Mouse (Mus musculus): ENCODE results near the gene Mtmr14. TPM values are rescaled to one million over a fixed set of nuclear protein-coding genes. Genes with fewer than 3 reads are reported as not detected.

Gene Mtmr14
- polyA plus RNA-seq, 1 experiment from 2014 or later, result 49.2 TPM

DNA sequence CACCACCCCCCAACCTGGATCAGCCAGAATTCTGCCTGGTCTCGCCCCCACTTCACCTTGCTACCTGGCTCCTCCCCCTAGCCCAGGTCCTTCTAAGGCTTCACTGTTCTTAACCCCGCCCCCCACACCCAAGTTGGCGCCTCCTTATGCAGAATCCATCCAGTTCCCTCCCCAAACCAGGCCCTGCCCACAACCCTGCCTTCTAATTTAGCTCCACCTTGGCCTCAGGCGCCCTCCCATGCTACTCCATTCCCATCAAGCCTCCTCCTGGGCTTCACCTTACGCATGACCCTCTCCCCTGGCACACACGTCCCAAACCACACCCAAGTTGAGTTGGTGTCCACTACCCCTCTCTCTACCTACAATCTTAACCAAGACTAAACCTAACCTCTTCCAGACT is 45.9 kb downstream of the Mtmr14 start:
- Histone ChIP-seq H3K27ac (replicated peaks) (no peak overlapping the region), H3K9me3 (replicated peaks) (no peaks in the 10 kb centered on the region), H3K4me1 (peaks cover 33% of the 10 kb centered on the region), H3K27me3 (ENCODE audit: low read depth, poor library complexity, severe bottlenecking) (peaks cover 57% of the 10 kb centered on the region), H3K4me3 (no peak overlapping the region), H3K36me3 (peaks cover 10% of the 10 kb centered on the region)
- 5% methylated on average over 6 of the region's 6 CpGs for WGBS
- no peak for DNase-seq (ENCODE audit: low spot score)

GRCm38 (mm10) chr6:113284931-113285330 is 47.3 kb downstream of the Mtmr14 start:
- peaks cover 57% of the 10 kb centered on the region for H3K27me3 ChIP-seq (ENCODE audit: low read depth, poor library complexity, severe bottlenecking)

GRCm38 (mm10) chr6:113286316-113286715 is 48.7 kb downstream of the Mtmr14 start:
- Histone ChIP-seq H3K36me3 (no peaks in the 10 kb centered on the region), H3K27me3 (ENCODE audit: low read depth, poor library complexity, severe bottlenecking) (peaks cover 48% of the 10 kb centered on the region), H3K27ac (replicated peaks) (no peak overlapping the region), H3K4me3 (no peak overlapping the region), H3K9me3 (replicated peaks) (no peaks in the 10 kb centered on the region), H3K4me1 (peaks cover 33% of the 10 kb centered on the region)
- 75% methylated on average over 1 of the region's 1 CpGs for WGBS
- no peak for DNase-seq (ENCODE audit: low spot score)

More at GRCm38 (mm10) chr6:113284931-113285330, 47.3 kb downstream of the Mtmr14 start:
- H3K36me3 ChIP-seq, result peaks cover 10% of the 10 kb centered on the region
- no peak for DNase-seq (ENCODE audit: low spot score)
- peaks cover 33% of the 10 kb centered on the region for H3K4me1 ChIP-seq
- no peak overlapping the region for H3K27ac ChIP-seq (replicated peaks)
- no peak overlapping the region for H3K4me3 ChIP-seq
- H3K9me3 ChIP-seq (replicated peaks), result no peaks in the 10 kb centered on the region
- 77% methylated on average over 3 of the region's 3 CpGs for WGBS

- Histone ChIP-seq H3K27ac (replicated peaks) (no peak overlapping the region), H3K4me1 (peaks cover 26% of the 10 kb centered on the region), H3K36me3 (no peaks in the 10 kb centered on the region), H3K4me3 (no peak overlapping the region), H3K27me3 (ENCODE audit: low read depth, poor library complexity, severe bottlenecking) (peaks cover 39% of the 10 kb centered on the region), H3K9me3 (replicated peaks) (no peaks in the 10 kb centered on the region)
- DNase-seq (ENCODE audit: low spot score), result no peak
- WGBS, result 77% methylated on average over 4 of the region's 4 CpGs
These were observed 49.6 kb downstream of the Mtmr14 start for GRCm38 (mm10) chr6:113287236-113287635.

- Histone ChIP-seq H3K4me3 (no peak overlapping the region), H3K27ac (replicated peaks) (no peak overlapping the region), H3K27me3 (ENCODE audit: low read depth, poor library complexity, severe bottlenecking) (peaks cover 18% of the 10 kb centered on the region), H3K9me3 (replicated peaks) (no peaks in the 10 kb centered on the region), H3K4me1 (peaks cover 5% of the 10 kb centered on the region), H3K36me3 (no peaks in the 10 kb centered on the region)
- DNase-seq (ENCODE audit: low spot score), result no peak
- 92% methylated on average over 15 of the region's 15 CpGs for WGBS
These were observed 51.7 kb downstream of the Mtmr14 start for GRCm38 (mm10) chr6:113289346-113289745.

DNA sequence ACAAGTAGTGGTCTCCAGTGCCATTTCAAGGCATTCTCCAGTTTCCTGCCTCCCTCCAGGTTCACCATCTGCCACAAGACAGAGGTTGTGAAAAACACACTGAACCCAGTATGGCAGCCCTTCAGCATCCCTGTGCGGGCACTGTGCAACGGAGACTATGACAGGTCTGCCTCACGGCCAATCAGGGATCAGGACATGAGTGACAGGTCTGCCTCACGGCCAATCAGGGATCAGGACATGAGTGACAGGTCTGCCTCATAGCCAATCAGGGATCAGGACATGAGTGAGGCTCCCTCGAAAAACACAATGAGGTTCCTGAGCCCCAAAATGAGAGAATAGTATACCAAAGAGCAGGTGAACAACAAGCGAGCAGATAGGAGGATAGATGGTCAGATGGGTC is 52.7 kb downstream of the Mtmr14 start:
- no peak for DNase-seq (ENCODE audit: low spot score)
- H3K9me3 ChIP-seq (replicated peaks), result no peaks in the 10 kb centered on the region
- 68% methylated on average over 6 of the region's 6 CpGs for WGBS

DNA sequence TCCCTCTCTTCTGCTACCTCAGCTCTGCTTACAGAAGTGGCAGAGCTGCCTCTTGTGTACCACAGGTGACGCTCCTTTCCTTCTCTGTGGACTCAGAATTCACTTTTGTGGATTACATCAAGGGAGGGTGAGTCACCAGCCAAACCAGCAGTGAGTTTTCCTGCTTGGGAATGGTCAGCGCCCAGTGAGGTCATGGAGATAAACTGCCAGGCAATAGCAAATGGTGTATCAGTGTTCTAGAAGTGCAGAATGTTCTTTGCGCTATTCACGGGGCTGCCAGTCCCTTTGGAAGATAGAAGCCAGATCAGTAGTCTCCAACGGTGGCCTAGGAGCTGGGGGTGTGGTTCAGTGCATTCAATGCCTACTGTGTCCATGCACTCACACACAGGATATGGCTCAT is 55.3 kb downstream of the Mtmr14 start:
- Histone ChIP-seq H3K9me3 (replicated peaks) (no peaks in the 10 kb centered on the region), H3K4me1 (peaks cover 4% of the 10 kb centered on the region; the same call in 1 of the 2 replicates), H3K27me3 (ENCODE audit: low read depth, poor library complexity, severe bottlenecking) (no peaks in the 10 kb centered on the region), H3K27ac (replicated peaks) (no peak overlapping the region), H3K36me3 (no peaks in the 10 kb centered on the region), H3K4me3 (no peak overlapping the region)
- WGBS, result 77% methylated on average over 5 of the region's 5 CpGs
- DNase-seq (ENCODE audit: low spot score), result no peak

More for the DNA sequence above, 52.7 kb downstream of the Mtmr14 start:
- no peaks in the 10 kb centered on the region for H3K36me3 ChIP-seq
- no peak overlapping the region for H3K27ac ChIP-seq (replicated peaks)
- H3K27me3 ChIP-seq (ENCODE audit: low read depth, poor library complexity, severe bottlenecking), result peaks cover 8% of the 10 kb centered on the region
- no peak overlapping the region for H3K4me3 ChIP-seq
- H3K4me1 ChIP-seq, result peaks cover 4% of the 10 kb centered on the region; the same call in 1 of the 2 replicates

- Histone ChIP-seq H3K4me1 (no peaks in the 10 kb centered on the region), H3K36me3 (no peaks in the 10 kb centered on the region), H3K9me3 (replicated peaks) (no peaks in the 10 kb centered on the region), H3K27ac (replicated peaks) (no peak overlapping the region), H3K4me3 (no peak overlapping the region), H3K27me3 (ENCODE audit: low read depth, poor library complexity, severe bottlenecking) (no peaks in the 10 kb centered on the region)
- DNase-seq (ENCODE audit: low spot score), result no peak
- 75% methylated on average over 2 of the region's 2 CpGs for WGBS
These were observed 58.4 kb downstream of the Mtmr14 start for GRCm38 (mm10) chr6:113296046-113296445.

GRCm38 (mm10) chr6:113296639-113297038 is 59.0 kb downstream of the Mtmr14 start:
- no peak overlapping the region for H3K27ac ChIP-seq (replicated peaks)
- H3K27me3 ChIP-seq (ENCODE audit: low read depth, poor library complexity, severe bottlenecking), result no peaks in the 10 kb centered on the region
- H3K9me3 ChIP-seq (replicated peaks), result no peaks in the 10 kb centered on the region
- 83% methylated on average over 4 of the region's 4 CpGs for WGBS
- H3K4me1 ChIP-seq, result no peaks in the 10 kb centered on the region
- H3K36me3 ChIP-seq, result no peaks in the 10 kb centered on the region
- no peak for DNase-seq (ENCODE audit: low spot score)
- no peak overlapping the region for H3K4me3 ChIP-seq

GRCm38 (mm10) chr6:113301350-113301749 is 63.7 kb downstream of the Mtmr14 start:
- 84% methylated on average over 5 of the region's 5 CpGs for WGBS
- H3K9me3 ChIP-seq (replicated peaks), result no peaks in the 10 kb centered on the region

GRCm38 (mm10) chr6:113302258-113302657 is 64.6 kb downstream of the Mtmr14 start:
- WGBS, result 29% methylated on average over 3 of the region's 3 CpGs
- H3K27ac ChIP-seq (replicated peaks), result no peak overlapping the region
- no peaks in the 10 kb centered on the region for H3K9me3 ChIP-seq (replicated peaks)
- no peak for DNase-seq (ENCODE audit: low spot score)
- H3K4me3 ChIP-seq, result no peak overlapping the region
- peaks cover 11% of the 10 kb centered on the region for H3K4me1 ChIP-seq
- no peaks in the 10 kb centered on the region for H3K27me3 ChIP-seq (ENCODE audit: low read depth, poor library complexity, severe bottlenecking)
- H3K36me3 ChIP-seq, result no peaks in the 10 kb centered on the region

More at GRCm38 (mm10) chr6:113301350-113301749, 63.7 kb downstream of the Mtmr14 start:
- Histone ChIP-seq H3K27ac (replicated peaks) (no peak overlapping the region), H3K4me3 (no peak overlapping the region), H3K27me3 (ENCODE audit: low read depth, poor library complexity, severe bottlenecking) (no peaks in the 10 kb centered on the region), H3K4me1 (peaks cover 9% of the 10 kb centered on the region), H3K36me3 (no peaks in the 10 kb centered on the region)
- DNase-seq (ENCODE audit: low spot score), result no peak

GRCm38 (mm10) chr6:113306322-113306985 is 68.8 kb downstream of the Mtmr14 start:
- Histone ChIP-seq H3K27me3 (ENCODE audit: low read depth, poor library complexity, severe bottlenecking) (no peaks in the 10 kb centered on the region), H3K9me3 (replicated peaks) (no peaks in the 10 kb centered on the region), H3K36me3 (peaks cover 24% of the 10 kb centered on the region), H3K27ac (replicated peaks) (peak overlapping the region; percentile 98), H3K4me1 (peaks cover 36% of the 10 kb centered on the region), H3K4me3 (peak overlapping the region; percentile 99)
- DNase-seq (ENCODE audit: low spot score), result peak; percentile 100
- under 1% methylated on average over 50 of the region's 50 CpGs for WGBS

GRCm38 (mm10) chr6:113306986-113307349 is 69.3 kb downstream of the Mtmr14 start, which contains the start of gene Brpf1:
Gene Brpf1, plus strand, starts transcription at chr6:113307137.
- under 1% methylated on average over 32 of the region's 32 CpGs for WGBS
- peaks cover 29% of the 10 kb centered on the region for H3K36me3 ChIP-seq
- no peaks in the 10 kb centered on the region for H3K27me3 ChIP-seq (ENCODE audit: low read depth, poor library complexity, severe bottlenecking)
- H3K27ac ChIP-seq (replicated peaks), result peak within 1 kb of the TSS; percentile 98
- no peaks in the 10 kb centered on the region for H3K9me3 ChIP-seq (replicated peaks)
- peak within 1 kb of the TSS; percentile 99 for H3K4me3 ChIP-seq
- H3K4me1 ChIP-seq, result peaks cover 36% of the 10 kb centered on the region
- DNase-seq (ENCODE audit: low spot score), result peak; percentile 86

Measured in midbrain, embryonic 10.5 days (tissue).